Mouse (Mus musculus): ENCODE results near the gene Brat1. TPM values are rescaled to one million over a fixed set of nuclear protein-coding genes. Genes with fewer than 3 reads are reported as not detected.

Brat1 gene
- total RNA-seq, 2 experiments from 2014 or later = 26.5 to 26.9 TPM

GRCm38 (mm10) chr5:140741877-140742276 lies 37.1 kb downstream of the Brat1 start:
- DNase-seq (ENCODE audit: low spot score in 2 of 2) = no peak

- DNase-seq (ENCODE audit: low spot score in 2 of 2) = peak in 1 of 2 experiments; percentile 62
Measured at GRCm38 (mm10) chr5:140743706-140744131, 38.9 kb downstream of the Brat1 start.

- no peak for DNase-seq (ENCODE audit: low spot score in 2 of 2)
Measured at GRCm38 (mm10) chr5:140748425-140748824, 43.6 kb downstream of the Brat1 start.

GRCm38 (mm10) chr5:140749062-140749875 lies 44.5 kb downstream of the Brat1 start:
- DNase-seq (ENCODE audit: low spot score in 2 of 2) = peak; percentile 76 to 79

GRCm38 (mm10) chr5:140750925-140751324 lies 46.1 kb downstream of the Brat1 start:
- peak in 1 of 2 experiments; percentile 50 for DNase-seq (ENCODE audit: low spot score in 2 of 2)

GRCm38 (mm10) chr5:140752041-140752440 lies 47.2 kb downstream of the Brat1 start:
- DNase-seq (ENCODE audit: low spot score in 2 of 2) = no peak

- no peak for DNase-seq (ENCODE audit: low spot score in 2 of 2)
Measured at GRCm38 (mm10) chr5:140752639-140753038, 47.8 kb downstream of the Brat1 start.

- no peak for DNase-seq (ENCODE audit: low spot score in 2 of 2)
Measured at GRCm38 (mm10) chr5:140753223-140753622, 48.4 kb downstream of the Brat1 start.

GRCm38 (mm10) chr5:140758864-140759263 lies 54.1 kb downstream of the Brat1 start:
- no peak for DNase-seq (ENCODE audit: low spot score in 2 of 2)

GRCm38 (mm10) chr5:140762540-140762939 lies 57.7 kb downstream of the Brat1 start:
- no peak for DNase-seq (ENCODE audit: low spot score in 2 of 2)

GRCm38 (mm10) chr5:140764921-140765613 lies 60.3 kb downstream of the Brat1 start:
- DNase-seq (ENCODE audit: low spot score in 2 of 2) = no peak

GRCm38 (mm10) chr5:140766566-140766965 lies 61.8 kb downstream of the Brat1 start:
- DNase-seq (ENCODE audit: low spot score in 2 of 2) = no peak

- DNase-seq (ENCODE audit: low spot score in 2 of 2) = peak; percentile 58 to 71
Measured at GRCm38 (mm10) chr5:140767704-140768141, 62.9 kb downstream of the Brat1 start.

- peak; percentile 72 to 82 for DNase-seq (ENCODE audit: low spot score in 2 of 2)
Measured at GRCm38 (mm10) chr5:140768333-140768732, 63.5 kb downstream of the Brat1 start.

Other genes with a start within 250 kb of the Brat1 start
- gene Chst12, start 199.5 kb upstream of the Brat1 start, total RNA-seq (2021) = 10 to 100 TPM; 17.9 to 18.2 TPM
- gene Grifin, start 139.9 kb upstream of the Brat1 start, total RNA-seq (2021) = not detected
- 10 to 100 TPM; 35.8 to 39.7 TPM for gene Lfng, start 97.7 kb upstream of the Brat1 start, total RNA-seq (2021)
- gene Ttyh3, start 56.0 kb upstream of the Brat1 start, total RNA-seq (2021) = 100 to 1,000 TPM; 357 to 365 TPM
- 10 to 100 TPM; 43.3 to 53.8 TPM for gene Iqce, start 2.6 kb upstream of the Brat1 start, total RNA-seq (2021)
- gene Amz1, start 19.1 kb downstream of the Brat1 start, total RNA-seq (2021) = 10 to 100 TPM; 23.9 to 24.1 TPM
- 10 to 100 TPM; 88.7 to 96.0 TPM for gene Gna12, start 125.4 kb downstream of the Brat1 start, total RNA-seq (2021)

Measured in layer of hippocampus, postnatal 14 days (tissue).